Mouse (Mus musculus) heart, adult 2 months (tissue): ENCODE results near the gene Kcnn4.

Source experiments
- CTCF ChIP-seq: fragments of 200-600 bp; IDR thresholded peaks from 2 replicates; pipeline ENCODE4 v1.8.1; 2022; ENCODE audit warnings: antibody characterized with exemption, mild to moderate bottlenecking, moderate library complexity
- POLR2A ChIP-seq: fragments of 200-500 bp; IDR thresholded peaks from 2 replicates; pipeline ENCODE4 v1.6.1; 2011; ENCODE audit warnings: mild to moderate bottlenecking, low read depth, low read length, control low read depth; ENCODE audit not compliant: insufficient read depth

DNA sequence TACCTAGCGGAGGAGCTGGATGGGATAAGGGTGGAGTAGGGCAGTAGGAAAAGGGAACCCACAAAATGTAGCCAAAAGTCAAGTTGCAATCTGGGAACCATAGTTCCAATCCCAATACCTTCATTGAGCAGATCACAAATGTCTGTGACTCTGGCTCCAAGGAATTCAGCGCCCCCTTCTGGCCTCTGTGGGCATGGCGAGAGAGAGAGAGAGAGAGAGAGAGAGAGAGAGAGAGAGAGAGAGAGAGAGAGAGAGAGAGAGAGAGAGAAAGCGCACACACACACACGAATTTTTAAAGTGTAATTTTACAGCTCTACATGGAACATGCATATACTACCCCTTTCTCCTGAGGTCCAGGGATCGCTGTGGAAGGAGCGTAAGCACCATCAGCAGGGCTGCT lies 6.8 kb upstream of the Kcnn4 start:
- TF ChIP-seq CTCF: peak; percentile 19; the same call in 1 of the 2 replicates
- no peak for TF ChIP-seq POLR2A
